Mouse (Mus musculus) spleen, embryonic (tissue): ENCODE measurements around the gene Capn13.
"Not testable (repeated sequence)": the region's sequence is repeated elsewhere in the genome, so short reads cannot be mapped to it uniquely, and the experiment has no call there.

Experiments used
- CTCF ChIA-PET: fragments of 350-600 bp; sonication (Branson Sonifier 250); formaldehyde crosslinking; loops from one replicate; lab custom pipeline; 2022; lab: Charles Lee

Gene Capn13

DNA sequence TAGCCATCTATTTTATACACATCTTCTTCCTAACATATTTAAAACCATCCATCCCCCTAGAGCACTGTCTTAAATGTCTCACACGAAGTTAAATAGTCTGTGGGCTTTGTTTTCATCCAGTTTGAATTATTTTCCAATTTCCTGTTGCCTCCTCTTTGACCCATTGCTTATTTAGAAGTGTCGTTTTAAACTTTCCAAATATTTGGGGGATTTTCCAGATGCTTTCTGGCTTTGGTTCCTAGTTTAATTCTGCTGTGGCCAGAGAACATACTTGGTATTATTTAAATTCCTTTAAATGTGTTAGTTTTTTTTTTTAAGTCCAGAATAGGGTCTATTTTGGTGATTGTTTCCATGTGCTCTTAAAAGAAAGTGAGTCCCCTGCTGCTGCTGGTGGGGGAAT lies 116.4 kb downstream of the Capn13 start:
- CTCF ChIA-PET, result interaction anchor here (0.7 kb wide), 1 partner anchor 86 kb away, joined by 4 read pairs; no protein-coding TSS in a partner anchor

- CTCF ChIA-PET, result not testable (repeated sequence)
Measured at GRCm38 (mm10) chr17:73282702-73283101, 118.0 kb downstream of the Capn13 start.

DNA sequence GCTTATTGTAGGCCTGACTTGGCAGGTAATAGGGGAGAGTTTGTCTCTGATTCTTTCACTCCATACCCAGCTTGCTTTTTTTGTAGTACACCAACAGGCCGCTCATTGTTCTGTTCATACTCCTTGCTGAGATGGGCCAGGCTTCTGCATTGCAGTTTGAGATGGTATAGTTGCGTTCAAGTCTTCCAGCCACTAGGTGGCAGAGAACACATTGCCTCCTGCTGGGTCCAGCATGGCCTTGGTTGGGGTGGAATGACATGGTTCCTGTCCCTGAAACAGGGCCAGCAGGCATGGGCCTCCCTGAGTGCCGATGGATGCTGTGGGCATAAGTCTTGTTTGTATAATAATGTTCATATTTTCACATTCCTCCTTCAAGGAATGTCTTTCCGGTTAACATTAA lies 122.9 kb downstream of the Capn13 start:
- CTCF ChIA-PET, result no interaction called here

DNA sequence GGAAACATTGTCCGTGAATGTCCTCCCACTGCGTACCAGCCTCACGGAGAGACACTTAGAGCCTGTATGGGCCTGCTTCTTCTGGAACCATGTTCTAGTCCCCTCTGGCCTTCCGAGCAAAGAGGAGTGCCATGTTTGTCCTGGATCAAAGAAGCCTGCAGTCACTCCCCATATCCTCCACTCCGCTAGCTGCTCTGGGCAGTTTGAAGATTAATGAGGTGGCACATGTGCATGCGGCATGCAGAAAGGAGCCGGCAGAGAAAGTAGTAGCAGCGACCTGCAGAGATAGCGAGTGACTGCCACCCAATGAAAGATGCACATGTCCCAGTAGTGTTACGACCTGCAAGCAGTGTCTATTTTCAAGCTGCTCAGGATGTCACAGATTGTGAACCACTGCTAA lies 125.6 kb downstream of the Capn13 start:
- CTCF ChIA-PET, result interaction anchor here (1.0 kb wide), 1 partner anchor 28 kb away, joined by 3 read pairs; no protein-coding TSS in a partner anchor

DNA sequence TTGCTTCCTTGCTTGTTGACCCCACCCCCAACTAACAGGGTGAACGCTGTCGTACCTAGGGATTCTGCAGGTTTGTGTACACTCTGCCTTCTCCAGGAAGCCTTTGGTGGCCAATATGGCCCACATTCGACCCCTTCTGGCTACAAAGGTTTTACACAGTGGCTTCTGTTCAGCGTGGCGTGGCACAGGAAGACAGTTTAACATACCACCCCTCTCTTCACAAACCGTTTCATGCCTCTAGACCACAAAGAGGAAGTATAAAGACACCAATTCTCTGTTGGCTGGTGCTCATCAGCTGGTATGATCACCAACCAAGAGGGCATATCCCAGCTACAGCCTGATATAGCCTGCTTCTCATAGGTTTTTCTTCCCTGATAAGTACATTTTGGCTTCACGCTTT lies 126.9 kb downstream of the Capn13 start:
- CTCF ChIA-PET, result no interaction called here

- CTCF ChIA-PET, result interaction anchor here (0.6 to 1.1 kb wide), 2 partner anchors 22 to 103 kb away, joined by 3 read pairs; no protein-coding TSS in a partner anchor
Measured at GRCm38 (mm10) chr17:73271797-73272600, 128.7 kb downstream of the Capn13 start.

DNA sequence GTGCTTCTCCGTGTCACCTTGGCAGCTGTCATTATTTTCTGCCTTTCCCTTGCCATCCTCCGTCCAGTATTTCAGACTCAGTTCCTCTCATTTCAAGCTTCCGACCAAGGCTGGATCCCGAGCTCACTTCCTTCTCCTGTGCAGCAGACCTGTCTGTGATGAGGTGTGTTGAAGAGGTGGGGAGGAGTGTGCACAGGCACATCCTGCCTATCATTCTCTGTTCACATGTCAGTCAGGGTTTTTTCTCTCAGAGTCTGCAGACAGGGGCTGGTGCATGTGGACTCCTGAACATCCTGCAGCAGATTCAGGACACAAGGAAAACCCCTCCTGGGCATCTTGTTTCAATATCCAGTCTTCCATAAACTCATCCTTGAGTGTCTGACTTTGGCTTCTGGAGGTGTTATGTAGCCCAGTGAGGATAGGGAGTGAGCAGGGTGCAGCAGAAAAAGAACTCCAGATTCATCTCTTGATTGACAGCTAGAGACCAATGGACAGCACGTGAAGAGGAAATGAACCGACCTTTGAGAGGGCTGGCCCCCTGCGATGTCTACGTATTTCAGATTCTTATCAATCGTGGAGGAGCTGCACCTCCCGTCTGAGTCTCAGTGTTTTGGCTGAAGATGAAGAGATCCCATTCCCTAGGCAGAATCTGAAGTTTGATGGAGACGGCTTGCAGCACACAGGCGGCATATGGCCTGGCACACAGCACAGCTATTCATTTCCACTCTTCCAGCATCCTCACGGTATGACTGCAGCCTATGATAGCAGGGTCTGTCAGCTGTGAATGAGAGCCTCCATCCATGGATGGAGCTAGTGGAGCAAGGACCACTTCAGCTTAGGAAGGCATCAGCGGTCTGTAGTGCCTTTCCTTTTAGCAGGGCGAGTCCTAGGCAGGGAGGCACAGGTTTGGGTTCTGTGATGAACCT lies 129.5 kb downstream of the Capn13 start:
- CTCF ChIA-PET, result interaction anchor here (0.5 to 1.1 kb wide), 4 partner anchors 13 to 102 kb away, joined by 3 to 6 read pairs (median 3); no protein-coding TSS in a partner anchor

- CTCF ChIA-PET, result interaction anchor here (0.6 to 0.7 kb wide), 2 partner anchors 20 to 202 kb away, joined by 3 to 4 read pairs; no protein-coding TSS in a partner anchor
Measured at GRCm38 (mm10) chr17:73263077-73263501, 137.6 kb downstream of the Capn13 start.

- CTCF ChIA-PET, result interaction anchor here (0.7 kb wide), 1 partner anchor 19 kb away, joined by 4 read pairs; no protein-coding TSS in a partner anchor
Measured at GRCm38 (mm10) chr17:73262558-73262957, 138.1 kb downstream of the Capn13 start.

DNA sequence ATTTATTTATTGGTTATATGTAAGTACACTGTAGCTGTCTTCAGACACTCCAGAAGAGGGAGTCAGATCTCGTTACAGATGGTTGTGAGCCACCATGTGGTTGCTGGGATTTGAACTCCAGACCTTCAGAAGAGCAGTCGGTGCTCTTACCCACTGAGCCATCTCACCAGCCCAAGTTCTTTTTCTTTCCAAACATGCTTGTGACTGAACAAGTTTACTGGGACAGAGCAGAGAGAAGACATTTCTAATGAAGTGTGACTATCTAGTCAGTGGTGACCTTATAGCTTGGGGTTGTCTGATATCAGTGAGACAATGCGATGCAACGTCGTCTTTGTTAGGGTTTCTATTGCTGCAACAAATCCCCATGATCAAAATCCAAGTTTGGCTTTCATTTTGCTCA lies 141.4 kb downstream of the Capn13 start:
- CTCF ChIA-PET, result not testable (repeated sequence)

- CTCF ChIA-PET, result no interaction called here
Measured at GRCm38 (mm10) chr17:73258620-73259019, 142.0 kb downstream of the Capn13 start.
